Mouse (Mus musculus) lung, postnatal 14 days (tissue): Measurements from ENCODE around the gene Phospho1.

Experiments used
- DNase-seq: peaks from one replicate; pipeline ENCODE4 v3.0.0; 2021

The Phospho1 gene

DNA sequence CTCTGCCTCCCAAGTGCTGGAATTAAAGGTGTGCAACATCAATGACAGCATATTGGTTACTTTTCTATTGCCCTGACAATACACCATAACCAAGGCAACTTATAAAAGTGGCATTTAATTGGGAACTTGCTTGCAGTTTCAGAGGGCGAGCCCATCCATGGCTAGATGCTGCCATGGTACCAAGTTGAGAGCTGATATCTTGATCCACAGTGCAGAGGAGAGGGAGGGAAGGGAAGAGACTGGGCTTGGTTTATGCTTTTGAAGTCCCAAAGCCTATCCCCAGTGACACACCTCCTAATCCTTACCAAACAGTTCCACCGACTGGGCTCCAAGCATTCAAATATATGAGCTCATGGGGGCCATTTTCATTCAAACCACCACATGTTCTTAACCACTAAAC lies 10.2 kb upstream of the Phospho1 start:
- no peak for DNase-seq

DNA sequence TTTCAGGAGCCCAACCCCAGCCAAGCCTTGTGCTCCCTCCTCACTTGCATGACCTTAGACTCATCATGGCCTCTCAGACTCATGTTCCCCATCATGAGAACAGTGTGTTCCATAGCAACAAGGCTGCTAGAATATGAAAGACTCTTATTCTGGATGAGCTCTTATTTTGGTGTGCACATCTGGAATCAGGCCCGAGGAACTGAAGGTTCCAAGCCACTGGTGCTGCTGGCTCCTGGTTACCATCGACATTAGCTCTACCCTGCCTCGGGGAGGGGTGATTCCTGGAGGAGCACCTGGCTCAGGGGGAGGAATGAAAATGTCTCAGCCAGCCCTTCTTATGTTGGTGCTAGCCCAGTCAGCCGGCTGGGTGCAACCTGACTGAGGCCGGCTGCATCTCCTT lies 9.4 kb upstream of the Phospho1 start:
- DNase-seq: no peak

DNA sequence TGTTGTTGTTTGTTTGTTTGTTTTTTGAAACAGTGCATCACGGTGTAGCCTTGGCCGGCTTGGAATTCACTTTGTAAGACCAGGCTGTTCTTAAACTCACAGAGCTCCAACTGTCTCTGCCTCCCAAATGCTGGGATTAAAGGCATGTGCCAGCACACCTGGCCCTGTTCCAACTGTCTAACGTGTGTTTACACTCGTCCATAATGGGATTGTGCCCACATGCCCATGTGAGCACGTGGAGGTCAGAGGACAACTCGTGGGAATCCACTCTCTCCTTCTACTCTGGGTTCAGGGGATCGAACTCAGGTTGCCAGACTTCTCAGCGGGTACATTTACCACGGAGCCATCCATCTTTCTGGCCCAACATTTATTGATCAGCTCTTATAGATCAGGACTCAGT lies 8.9 kb upstream of the Phospho1 start:
- no peak for DNase-seq

DNA sequence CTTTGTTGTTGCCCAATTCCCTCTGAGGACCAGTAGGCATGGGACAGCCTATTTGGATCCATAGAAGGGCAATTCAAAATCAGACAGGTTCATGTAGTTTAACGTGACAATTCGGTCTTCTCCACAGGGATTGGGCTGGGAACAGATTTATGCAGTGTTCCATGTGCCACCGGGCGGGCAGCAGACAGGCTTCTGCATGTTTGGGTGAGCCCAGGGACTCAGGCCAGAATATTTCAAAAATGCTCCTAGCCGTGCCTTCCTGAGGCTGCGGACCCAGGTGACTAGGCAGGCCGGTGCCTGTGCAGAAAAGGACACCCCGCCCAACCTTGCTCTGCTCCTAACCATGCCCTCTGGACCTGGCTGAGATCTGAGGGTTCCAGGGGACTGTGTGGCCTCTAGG lies 5.2 kb upstream of the Phospho1 start:
- no peak for DNase-seq

DNA sequence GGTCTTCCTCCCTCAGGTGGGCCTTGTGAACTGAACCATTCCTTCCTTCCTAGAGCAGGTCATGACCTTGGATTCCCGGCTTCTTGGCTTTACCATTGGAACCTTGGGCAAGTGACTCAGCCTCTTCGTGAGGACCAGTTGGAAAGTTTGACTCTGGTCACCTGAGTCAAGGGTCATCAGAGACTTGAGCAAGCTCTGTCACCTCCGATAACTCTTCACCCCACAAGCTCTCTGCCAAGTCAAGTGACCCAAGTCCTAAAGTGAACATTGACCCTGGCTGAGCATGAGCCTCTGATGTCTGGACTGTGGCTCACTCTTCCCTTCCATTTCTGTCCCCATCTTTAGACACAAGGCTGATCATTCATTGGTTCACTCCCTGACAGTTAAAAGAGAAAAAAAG lies 2.8 kb upstream of the Phospho1 start:
- DNase-seq: no peak

DNA sequence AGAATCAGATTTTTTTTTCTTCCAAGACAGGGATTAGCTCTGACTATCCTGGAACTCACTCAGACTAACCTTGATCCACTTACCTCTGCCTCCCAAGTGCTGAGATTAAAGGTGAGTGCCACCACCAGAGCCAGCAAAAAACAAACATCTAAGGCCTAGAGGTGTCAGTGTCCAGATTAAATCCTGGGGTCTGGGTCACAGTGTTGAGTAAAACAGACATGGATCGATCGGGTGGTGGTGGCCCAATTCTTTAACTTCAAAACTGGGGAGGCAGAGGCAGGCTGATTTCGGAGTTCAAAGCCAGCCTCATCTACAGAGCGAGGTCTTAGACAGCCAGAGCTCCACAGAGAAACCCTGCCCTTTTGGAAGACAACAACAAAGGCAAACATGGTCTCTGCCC lies 1.9 kb upstream of the Phospho1 start:
- DNase-seq: no peak

DNA sequence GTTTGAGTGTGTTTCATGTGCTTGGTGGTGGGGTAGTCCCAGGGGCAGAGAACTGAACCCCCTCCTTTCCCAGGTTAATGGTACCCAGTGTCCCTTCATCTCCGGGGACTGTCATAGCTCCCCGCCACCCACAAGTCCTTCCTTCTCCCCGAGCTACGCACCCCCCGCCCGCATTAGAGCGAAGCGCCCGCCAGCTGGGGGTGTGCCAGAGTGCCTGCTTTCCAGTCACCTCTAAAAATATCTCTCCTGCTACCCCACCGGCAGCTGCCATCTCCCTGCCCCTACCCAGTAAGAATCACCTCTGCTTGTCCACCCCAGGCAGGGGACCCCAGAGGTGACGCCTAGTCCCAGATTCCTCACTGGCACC lies 561 bp downstream of the Phospho1 start:
- DNase-seq: peak; percentile 70

DNA sequence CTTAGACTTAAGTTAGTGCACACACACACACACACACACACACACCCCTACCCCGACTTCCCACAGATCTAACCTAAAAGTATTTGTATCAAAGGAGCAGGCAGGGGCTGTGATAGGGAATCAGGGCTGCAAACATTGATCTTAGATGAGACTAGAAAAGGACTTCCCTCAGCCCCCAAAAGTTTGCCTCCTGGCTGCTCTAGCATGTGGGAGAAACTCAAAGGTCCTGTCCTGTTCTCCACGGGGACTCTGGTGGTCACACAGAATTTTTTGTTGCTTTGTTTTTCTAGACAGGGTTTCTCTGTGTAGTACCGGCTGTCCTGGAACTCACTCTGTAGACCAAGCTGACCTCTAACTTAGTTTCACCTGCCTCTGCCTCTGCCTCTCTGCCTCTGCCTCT lies 1.3 kb downstream of the Phospho1 start:
- no peak for DNase-seq

DNA sequence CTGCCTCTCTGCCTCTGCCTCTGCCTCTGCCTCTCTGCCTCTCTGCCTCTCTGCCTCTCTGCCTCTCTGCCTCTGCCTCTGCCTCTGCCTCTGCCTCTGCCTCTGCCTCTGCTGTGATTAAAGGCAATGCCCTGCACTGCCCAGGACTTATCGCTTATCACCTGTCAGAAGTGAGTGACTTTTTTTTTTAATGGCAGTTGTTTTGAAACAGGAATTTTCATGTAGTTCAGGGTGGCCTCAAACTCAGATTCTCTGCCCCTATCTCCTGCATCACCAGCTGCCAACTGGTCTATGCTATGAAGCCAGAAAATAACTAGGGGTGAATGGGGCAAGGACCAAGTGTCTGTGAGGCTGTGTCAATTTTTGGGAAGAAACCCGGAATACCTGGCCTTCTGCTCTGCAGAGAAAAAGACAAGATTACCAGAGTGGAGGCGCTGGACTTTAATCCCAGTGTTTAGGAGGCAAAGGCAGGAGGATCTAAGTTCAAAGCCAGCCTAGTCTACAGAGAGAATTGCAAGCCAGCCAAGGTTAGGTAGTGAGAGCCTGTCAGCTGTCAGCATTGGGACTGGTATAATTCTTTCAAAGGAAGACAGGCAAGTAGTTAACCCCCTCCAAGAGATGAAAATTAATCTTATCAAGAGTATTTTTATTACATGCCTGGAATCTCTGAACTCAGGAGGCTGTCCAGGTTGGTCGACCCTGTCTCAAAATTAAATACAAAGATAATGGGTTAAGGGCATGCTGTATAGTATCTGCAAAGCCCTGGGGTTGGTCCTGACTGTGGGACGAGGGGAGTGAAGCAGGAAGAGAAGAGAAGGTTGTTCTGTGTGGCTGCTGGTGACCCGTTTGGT lies 2.2 kb downstream of the Phospho1 start:
- DNase-seq: no peak

DNA sequence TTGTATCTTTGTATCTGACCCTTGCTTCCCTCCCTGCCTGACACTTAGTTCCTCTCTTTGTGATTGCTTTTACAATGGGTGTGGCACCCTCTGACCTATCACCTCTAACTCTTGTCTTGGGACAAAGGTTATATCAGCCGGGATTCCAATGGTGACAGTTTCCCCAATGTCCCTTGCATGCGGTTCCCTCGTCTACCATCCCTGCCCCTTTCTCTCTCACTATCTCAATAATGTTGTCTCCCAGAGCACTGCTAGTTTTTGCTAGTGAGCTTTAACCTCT lies 2.8 kb downstream of the Phospho1 start:
- DNase-seq: no peak

DNA sequence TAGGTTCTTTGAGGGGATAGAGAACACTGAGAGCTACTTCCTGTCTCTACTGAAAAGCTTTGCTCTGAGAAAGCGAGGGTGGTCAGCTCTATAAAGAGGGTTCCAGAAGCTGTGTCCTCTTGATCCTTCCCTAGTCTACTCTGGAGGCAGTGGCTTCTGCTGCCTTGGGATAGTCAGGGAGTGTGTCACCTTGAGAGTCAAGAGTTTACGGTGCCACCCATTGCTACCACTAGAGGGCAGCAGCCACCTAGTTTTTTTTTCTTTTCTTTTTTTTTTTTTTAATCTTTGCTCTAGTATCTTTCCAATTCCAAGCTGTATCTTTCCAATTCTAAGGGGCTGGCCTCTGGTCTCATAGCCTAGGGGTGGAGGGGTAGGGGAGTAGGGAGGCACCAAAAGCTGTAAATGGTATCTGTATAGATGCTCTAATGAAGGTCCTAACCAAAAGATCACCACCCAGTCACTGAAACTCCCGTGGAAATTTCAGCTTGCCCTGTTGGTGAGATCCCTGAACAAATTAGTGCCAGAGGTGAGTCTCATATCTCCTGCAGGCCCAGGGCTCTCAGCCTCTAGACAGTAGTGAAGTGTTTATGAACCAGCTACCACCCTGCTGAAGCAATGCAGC lies 3.3 kb downstream of the Phospho1 start:
- DNase-seq: peak; percentile 87

DNA sequence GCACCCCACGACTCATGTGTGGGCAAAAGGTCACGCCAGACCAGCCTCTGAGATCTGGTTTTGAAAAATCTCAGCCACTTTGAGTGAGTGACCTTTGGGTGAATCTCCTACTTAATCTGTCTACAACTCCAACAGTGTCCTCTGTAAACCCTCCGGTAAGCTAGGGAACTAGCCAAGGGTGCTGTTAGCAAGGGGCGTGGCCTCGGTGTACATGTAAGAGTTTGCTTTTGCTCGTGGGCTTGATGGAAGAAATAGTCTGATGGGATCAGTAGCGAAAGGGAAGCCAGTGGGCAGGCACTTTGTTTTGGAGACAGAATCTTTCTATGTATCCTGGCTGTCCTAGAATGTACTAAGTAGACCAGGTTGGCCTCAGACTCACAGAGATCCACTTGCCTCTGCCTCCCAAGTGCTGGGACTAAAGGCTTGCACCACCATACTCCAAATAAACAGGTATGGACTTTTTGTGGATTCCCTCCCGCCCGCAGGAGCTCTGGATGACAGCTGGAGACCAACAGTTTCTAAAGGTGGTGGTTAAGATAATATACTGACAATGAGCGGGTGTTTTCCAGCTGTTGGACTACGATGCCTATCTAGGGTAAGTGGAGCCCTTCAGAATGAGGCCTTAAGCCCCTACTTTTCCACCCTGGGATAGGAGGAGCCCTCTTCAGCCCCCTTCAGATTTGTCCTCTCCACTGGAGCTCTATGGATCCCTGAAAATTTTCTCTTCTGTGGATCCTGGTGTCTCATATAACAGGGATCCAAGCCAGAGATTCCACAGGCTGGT lies 4.1 kb downstream of the Phospho1 start:
- DNase-seq: no peak

DNA sequence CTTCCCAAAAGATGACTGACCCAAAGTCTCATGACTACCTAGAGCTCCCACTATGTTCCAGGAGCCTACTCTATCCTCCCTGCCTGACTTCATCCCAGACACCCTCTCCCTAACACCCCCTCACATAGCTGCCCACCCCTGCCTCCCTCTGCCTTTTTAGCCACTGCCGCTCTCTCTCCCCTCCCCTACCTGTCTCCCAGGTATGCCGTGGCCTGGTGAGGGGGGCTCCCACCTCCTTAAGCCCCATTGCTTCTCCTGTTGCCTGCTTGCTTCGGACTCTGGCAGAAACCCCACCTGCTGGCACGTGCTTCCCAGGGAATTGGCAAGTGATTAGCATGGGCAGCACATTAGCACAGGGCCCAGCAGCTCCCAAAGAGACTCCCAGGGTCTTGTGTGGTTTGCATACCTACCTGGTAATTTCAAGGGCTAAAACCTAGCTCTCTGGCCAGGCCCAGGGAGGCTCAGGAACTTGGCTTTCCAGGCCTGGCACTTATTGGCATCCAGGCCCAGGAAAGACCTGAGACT lies 5.3 kb downstream of the Phospho1 start:
- DNase-seq: no peak

DNA sequence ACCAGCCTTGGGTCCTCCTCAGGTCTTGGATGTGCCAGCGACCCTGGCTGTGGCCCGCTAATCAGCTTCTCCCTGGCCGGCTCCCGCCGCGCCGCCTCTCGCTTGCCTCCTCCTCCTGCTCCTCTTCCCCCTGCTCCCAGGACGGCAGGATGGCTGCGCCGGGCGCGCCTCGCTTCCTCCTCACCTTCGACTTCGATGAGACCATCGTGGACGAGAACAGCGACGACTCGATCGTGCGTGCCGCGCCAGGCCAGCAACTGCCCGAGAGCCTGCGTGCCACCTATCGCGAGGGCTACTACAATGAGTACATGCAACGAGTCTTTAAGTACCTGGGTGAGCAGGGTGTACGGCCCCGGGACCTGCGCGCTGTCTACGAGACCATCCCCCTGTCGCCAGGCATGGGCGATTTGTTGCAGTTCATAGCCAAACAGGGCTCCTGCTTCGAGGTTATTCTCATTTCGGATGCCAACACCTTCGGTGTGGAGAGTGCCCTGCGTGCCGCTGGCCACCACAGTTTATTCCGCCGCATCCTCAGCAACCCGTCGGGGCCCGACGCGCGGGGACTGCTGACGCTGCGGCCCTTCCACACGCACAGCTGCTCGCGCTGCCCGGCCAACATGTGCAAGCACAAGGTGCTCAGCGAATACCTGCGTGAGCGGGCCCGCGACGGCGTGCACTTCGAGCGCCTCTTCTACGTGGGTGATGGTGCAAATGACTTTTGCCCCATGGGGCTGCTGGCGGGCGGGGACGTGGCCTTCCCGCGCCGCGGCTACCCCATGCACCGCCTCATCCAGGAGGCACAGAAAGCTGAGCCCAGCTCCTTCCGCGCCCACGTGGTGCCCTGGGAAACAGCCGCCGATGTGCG lies 6.3 kb downstream of the Phospho1 start:
- no peak for DNase-seq

DNA sequence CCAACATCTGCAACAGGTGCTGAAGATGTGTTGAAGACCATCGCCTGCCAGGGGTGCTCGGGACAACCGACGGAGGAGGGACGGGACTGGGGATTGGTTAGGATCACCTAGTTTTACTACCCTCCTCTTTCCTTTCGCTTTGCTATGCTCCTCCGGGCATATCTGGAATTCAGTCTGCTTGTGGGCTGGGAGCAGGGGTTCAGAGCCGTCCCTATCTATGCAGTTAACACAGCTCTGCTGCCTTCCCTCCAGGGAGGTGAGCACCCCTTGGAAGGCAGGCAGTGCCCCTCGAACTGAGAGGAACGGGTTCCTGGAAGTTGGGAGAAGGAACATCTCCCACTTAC lies 6.9 kb downstream of the Phospho1 start:
- no peak for DNase-seq

DNA sequence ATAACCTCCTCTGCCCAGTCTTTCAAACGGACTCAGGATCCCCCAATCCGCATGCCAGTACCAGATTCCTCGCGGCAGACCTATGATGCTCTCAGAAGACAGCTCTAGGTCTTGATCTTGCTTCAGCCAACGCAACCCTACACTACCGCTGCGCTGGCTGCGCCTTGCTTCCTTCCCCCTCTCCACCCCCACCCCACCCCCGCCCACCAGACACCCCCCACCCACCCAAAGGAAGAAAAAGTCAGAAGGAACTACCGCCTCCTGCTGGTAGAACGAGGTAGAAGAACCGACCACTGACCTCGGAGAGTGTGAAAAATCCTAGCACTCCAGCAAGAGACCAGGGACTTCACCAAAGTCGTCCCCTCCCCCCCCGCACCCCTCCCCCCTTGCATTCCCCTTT lies 7.3 kb downstream of the Phospho1 start:
- no peak for DNase-seq

DNA sequence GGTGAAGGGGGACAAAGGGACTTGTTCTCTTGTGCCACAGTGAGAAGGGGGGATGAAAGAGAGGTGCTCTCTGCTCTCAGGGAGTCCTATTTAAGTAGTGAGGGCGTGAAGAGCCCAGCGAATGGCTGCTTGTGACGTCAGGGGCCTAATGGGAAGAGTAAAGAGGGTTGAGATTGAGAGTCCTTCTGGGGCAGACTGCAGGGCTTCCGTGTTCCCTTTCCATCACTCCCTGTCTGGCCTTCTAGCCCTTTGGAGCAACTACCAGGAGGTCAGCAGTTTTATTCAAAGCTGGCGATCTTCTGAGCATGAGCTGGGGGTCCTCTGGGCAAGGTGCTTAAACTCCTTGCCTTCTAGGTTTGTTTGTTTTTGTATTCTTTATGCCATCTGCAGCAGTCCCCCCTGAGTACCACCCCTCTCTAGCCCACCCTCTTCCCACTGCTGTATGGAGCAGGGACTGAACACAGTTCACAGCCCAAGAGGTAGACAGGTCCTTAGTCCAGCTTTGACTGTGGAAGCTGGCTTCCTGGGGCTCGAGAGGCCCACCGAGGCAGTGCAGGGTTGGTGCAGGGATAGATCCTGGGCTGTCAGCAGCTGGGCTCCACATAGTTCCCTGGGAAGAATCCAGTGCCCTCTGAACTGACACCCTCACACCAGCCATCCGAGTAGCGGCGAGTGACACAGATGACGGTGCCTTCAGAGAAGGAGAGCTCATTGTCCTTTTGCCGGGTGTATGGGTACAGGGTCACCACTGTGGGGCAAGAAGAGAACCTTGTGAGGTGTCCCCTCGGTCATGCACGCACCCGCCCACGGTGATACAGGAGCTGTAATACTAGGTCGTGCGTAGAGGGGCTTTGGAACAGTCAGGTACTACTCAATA lies 8.1 kb downstream of the Phospho1 start:
- DNase-seq: no peak

DNA sequence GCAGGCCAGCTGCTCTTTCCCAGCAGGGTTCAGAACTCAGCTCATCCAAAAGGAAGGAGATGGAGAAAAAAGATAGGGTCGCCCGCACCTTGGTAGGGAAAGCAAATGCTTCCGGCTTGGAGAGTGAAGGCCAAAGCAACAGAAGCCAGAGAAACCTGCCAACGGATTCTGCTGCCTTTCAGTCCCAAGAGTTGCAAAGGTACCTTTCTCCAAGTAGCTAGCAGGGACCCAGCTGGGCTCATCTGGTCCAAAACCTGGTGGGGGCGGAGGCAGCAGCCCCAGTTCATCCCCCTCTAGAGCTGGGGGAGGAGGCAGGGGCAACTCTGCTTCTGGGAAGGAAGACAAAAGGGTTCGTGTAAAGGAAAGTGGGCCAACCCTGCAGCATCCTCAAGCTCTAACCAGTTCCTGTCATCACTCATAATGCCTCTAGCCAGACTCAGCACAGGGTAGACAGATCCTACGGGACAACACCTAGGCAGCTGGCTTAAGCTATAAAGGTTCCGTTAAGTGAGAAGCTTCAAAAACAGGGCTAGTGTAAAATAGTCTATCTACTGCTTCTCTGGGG lies 8.8 kb downstream of the Phospho1 start:
- no peak for DNase-seq

DNA sequence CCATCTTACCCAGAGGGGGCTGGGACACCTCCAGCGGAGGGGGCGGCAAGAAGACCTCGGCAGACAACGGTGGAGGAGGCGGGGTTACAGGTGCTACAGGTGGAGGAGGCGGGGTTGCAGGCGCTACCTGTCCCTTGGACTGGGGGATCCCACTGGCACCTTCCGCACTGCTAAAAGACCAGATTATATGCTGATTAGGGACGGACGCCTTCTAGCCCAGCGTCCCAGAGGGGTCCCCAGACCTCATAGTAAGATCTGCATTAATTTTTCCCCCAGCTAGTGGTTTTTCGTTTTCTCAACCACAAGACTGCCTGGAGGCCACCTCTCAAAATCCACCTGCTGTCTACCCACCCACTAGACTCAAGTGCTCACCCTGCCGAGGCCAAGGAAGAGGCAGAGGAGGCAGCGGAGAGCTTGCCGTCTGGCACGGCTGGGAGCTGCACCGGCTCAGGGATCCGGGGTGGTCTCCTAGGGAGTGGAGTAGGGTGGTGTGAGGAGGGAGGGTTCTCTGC lies 9.4 kb downstream of the Phospho1 start:
- no peak for DNase-seq

DNA sequence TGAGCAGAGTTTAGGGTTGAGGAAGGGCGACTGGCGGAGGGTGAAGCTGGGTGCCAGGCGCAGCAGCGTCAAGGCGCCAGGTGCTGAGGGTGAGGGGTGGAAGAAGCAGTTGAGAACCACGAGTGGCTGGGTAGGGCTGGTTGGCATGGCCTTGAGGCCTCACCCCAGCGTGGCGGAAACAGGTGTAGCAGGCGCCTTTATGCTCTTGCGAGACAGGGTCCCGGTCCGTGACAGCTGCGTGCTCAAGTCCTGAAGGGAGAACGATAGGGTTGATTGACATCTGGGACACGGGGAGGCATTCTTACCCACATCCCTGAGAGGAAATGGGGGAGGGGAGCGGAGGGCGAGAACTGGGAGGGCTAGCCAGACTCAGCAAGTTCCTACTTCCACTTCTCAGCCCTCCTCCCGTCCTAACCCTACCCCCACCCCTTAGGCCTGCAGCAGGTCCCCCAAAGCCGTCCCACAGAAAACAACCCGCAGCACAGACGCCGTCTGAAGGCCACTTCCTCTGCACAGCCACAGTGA lies 9.9 kb downstream of the Phospho1 start:
- DNase-seq: peak; percentile 68
